Comparison of ENCODE assay signal across 9 mouse cellular contexts in the genomic region with DNA sequence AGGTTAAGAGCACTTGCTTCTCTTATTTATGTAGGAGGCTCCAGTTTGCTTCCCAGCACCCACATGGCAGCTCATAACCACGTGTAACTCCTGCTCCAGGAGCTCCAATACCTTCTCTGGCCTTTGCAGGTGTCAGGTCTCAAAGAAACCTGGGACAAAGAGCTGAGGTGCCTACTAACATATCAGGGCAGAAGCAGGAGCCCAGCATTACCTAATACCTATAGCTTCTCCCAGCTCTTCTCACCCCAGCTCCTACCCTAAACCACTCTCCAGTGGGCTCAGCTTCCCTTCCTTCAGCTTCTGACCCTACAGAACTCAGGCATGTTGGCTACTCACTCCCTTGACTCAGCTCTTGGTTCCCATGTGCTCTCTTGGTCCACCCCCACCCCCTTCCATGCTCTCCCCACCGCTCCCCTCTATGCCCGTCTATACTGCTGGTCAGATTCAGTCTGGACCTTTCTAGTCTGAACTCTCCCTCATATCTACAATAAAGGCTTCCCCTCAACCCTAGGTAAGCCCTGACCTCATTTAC. TPM values are rescaled to one million over a fixed set of nuclear protein-coding genes. Genes with fewer than 3 reads are reported as not detected.
A peak's percentile ranks its signal among the peaks of the same experiment; 100 is the strongest.
DNase-seq lines count a peak whose midpoint lies in the region; ATAC-seq and TF ChIP-seq lines count a peak whose summit lies in the region.
"Had no signal": no experiment of that assay in that cellular context is flagged by ENCODE, and none has a peak within 500 bp of the region (broad histone marks: within the 10 kb centered on the region; RNA-seq: fewer than 3 reads in every experiment).

No protein-coding gene starts in this region.

- no peak for TF ChIP-seq POLR2A in cortical plate, adult 2 months (IDR thresholded peaks at IDR 0.05; ENCODE audit: extremely low read depth, insufficient read depth, low read length)

- intact Hi-C loops in heart, postnatal 25 days (cut with DNase I), result loop anchor here (5.0 to 10.0 kb wide), 2 partner anchors 314 to 524 kb away; a partner anchor contains a TSS

- 79% methylated on average over 3 of the region's 3 CpGs for WGBS in heart, embryonic 16.5 days
- WGBS in hindbrain, embryonic 16.5 days, result 90% methylated on average over 3 of the region's 3 CpGs
- 86% methylated on average over 3 of the region's 3 CpGs for WGBS in midbrain, embryonic 13.5 days

- peaks cover 18% of the 10 kb centered on the region for H3K36me3 ChIP-seq in heart, embryonic 16.5 days (ENCODE audit: control insufficient read depth, insufficient read depth)
- H3K36me3 ChIP-seq in hindbrain, embryonic 16.5 days (ENCODE audit: control insufficient read depth, insufficient read depth, low read length), result peaks cover 7% of the 10 kb centered on the region
- H3K36me3 ChIP-seq in midbrain, embryonic 13.5 days, result peaks cover 21% of the 10 kb centered on the region

- ATAC-seq in heart, embryonic 16.5 days (replicated peaks; ENCODE audit: extremely low read depth, insufficient read depth, low FRiP score), result no peak
- ATAC-seq in hindbrain, embryonic 16.5 days, result no peak
- ATAC-seq in midbrain, embryonic 13.5 days, result no peak

- H3K27ac ChIP-seq in heart, embryonic 16.5 days (ENCODE audit: low read length), result no peak overlapping the region
- H3K27ac ChIP-seq in cortical plate, adult 2 months (ENCODE audit: insufficient read depth, low read length), result no peak overlapping the region
- no peak overlapping the region for H3K27ac ChIP-seq in hindbrain, embryonic 16.5 days (ENCODE audit: low read depth, low read length)
- no peak overlapping the region for H3K27ac ChIP-seq in midbrain, embryonic 13.5 days

- H3K4me3 ChIP-seq in heart, embryonic 16.5 days (ENCODE audit: low read length), result no peak overlapping the region
- peak overlapping the region; percentile 46; the same call in 1 of the 2 replicates for H3K4me3 ChIP-seq in cortical plate, adult 2 months (ENCODE audit: insufficient read depth, low read length)
- peak overlapping the region; percentile 47 for H3K4me3 ChIP-seq in hindbrain, embryonic 16.5 days (ENCODE audit: low read length)
- H3K4me3 ChIP-seq in midbrain, embryonic 13.5 days (replicated peaks), result peak overlapping the region; percentile 66

- no peak for DNase-seq in heart, postnatal 25 days (ENCODE audit: low spot score)
- no peak for DNase-seq in adrenal gland, adult 18-20 months (ENCODE audit: low spot score in 2 of 2)
- DNase-seq in adrenal gland, adult 8-10 months, result no peak
- no peak for DNase-seq in ovary, adult 18-20 months (ENCODE audit: low spot score)
- DNase-seq: left cerebral cortex, postnatal 4 days had no signal

- H3K9me3 ChIP-seq in heart, embryonic 16.5 days (replicated peaks; ENCODE audit: control insufficient read depth, low read length), result no peaks in the 10 kb centered on the region
- H3K9me3 ChIP-seq in hindbrain, embryonic 16.5 days (ENCODE audit: control insufficient read depth, low read length), result no peaks in the 10 kb centered on the region
- H3K9me3 ChIP-seq in midbrain, embryonic 13.5 days, result no peaks in the 10 kb centered on the region

- no peak overlapping the region; the same call in 1 of the 2 replicates for H3K9ac ChIP-seq in heart, embryonic 16.5 days (ENCODE audit: low read length)
- no peak overlapping the region for H3K9ac ChIP-seq in hindbrain, embryonic 16.5 days (ENCODE audit: low read depth, low read length)
- H3K9ac ChIP-seq in midbrain, embryonic 13.5 days (replicated peaks), result peak overlapping the region; percentile 81

- no peak for TF ChIP-seq CTCF in cortical plate, adult 2 months (IDR thresholded peaks at IDR 0.05; ENCODE audit: extremely low read depth, insufficient read depth, low read length)

- peaks cover 16% of the 10 kb centered on the region for H3K4me1 ChIP-seq in heart, embryonic 16.5 days (ENCODE audit: control insufficient read depth, insufficient read depth, low read length)
- no peaks in the 10 kb centered on the region for H3K4me1 ChIP-seq in cortical plate, adult 2 months (ENCODE audit: control insufficient read depth, insufficient read depth, low read length)
- peaks cover 21% of the 10 kb centered on the region for H3K4me1 ChIP-seq in hindbrain, embryonic 16.5 days (ENCODE audit: control insufficient read depth, insufficient read depth, low read depth, low read length)
- H3K4me1 ChIP-seq in midbrain, embryonic 13.5 days (replicated peaks), result peaks cover 35% of the 10 kb centered on the region

- no peaks in the 10 kb centered on the region for H3K27me3 ChIP-seq in heart, embryonic 16.5 days (ENCODE audit: control insufficient read depth, insufficient read depth, low read length)
- H3K27me3 ChIP-seq in hindbrain, embryonic 16.5 days (replicated peaks; ENCODE audit: control insufficient read depth, insufficient read depth, low read length), result no peaks in the 10 kb centered on the region
- no peaks in the 10 kb centered on the region for H3K27me3 ChIP-seq in midbrain, embryonic 13.5 days

- peak overlapping the region; percentile 80 for H3K4me2 ChIP-seq in heart, embryonic 16.5 days (ENCODE audit: low read depth, low read length)
- peak overlapping the region; percentile 69 for H3K4me2 ChIP-seq in hindbrain, embryonic 16.5 days (ENCODE audit: low read length)
- H3K4me2 ChIP-seq in midbrain, embryonic 13.5 days (replicated peaks), result peak overlapping the region; percentile 75

RNA-seq across cellular contexts. Expression of a gene that starts 1.5 kb away (rescaled TPM):
- polyA plus RNA-seq in heart, embryonic 16.5 days (2015; fragmentation: Nextera tagmentation; extraction: Ambion mirVana), result 9.0 and 12.3 TPM in 2 replicates
- total RNA-seq in heart, postnatal 25 days (2021), result 1 to 10 TPM; 9.1 to 9.5 TPM
- polyA plus RNA-seq in cortical plate, adult 2 months (2012; rRNA removed), result 7.0 and 7.8 TPM in 2 replicates
- 9.4 and 12.0 TPM in 2 replicates for polyA plus RNA-seq in hindbrain, embryonic 16.5 days (2015; fragmentation: Nextera tagmentation; extraction: Ambion mirVana)
- 9.2 and 11.6 TPM in 2 replicates for polyA plus RNA-seq in midbrain, embryonic 13.5 days (2015; fragmentation: Nextera tagmentation; extraction: Ambion mirVana)
- 10 to 100 TPM; 11.3 to 15.2 TPM for total RNA-seq in adrenal gland, adult 18-20 months (2021)
- total RNA-seq in adrenal gland, adult 8-10 months (2022), result 10 to 100 TPM; 17.7 to 25.8 (median 22.2) TPM

RNA-seq across cellular contexts. Expression of a gene that starts 1.9 kb away (rescaled TPM):
- 9.3 and 9.9 TPM in 2 replicates for polyA plus RNA-seq in heart, embryonic 16.5 days (2015; fragmentation: Nextera tagmentation; extraction: Ambion mirVana)
- 1 to 10 TPM; 8.3 to 9.3 TPM for total RNA-seq in heart, postnatal 25 days (2021)
- 10.5 and 10.9 TPM in 2 replicates for polyA plus RNA-seq in cortical plate, adult 2 months (2012; rRNA removed)
- polyA plus RNA-seq in hindbrain, embryonic 16.5 days (2015; fragmentation: Nextera tagmentation; extraction: Ambion mirVana), result 18.0 and 23.2 TPM in 2 replicates
- 26.9 and 29.6 TPM in 2 replicates for polyA plus RNA-seq in midbrain, embryonic 13.5 days (2015; fragmentation: Nextera tagmentation; extraction: Ambion mirVana)
- 10 to 100 TPM; 11.8 to 12.5 TPM for total RNA-seq in adrenal gland, adult 18-20 months (2021)
- 10 to 100 TPM in 3 of 4 experiments, 1 to 10 TPM in 1; 8.6 to 15.4 (median 12.0) TPM for total RNA-seq in adrenal gland, adult 8-10 months (2022)
